Mouse (Mus musculus): ENCODE results near the gene Nme2.
A peak's percentile ranks its signal among the peaks of the same experiment; 100 is the strongest.
"Not testable (repeated sequence)": the region's sequence is repeated elsewhere in the genome, so short reads cannot be mapped to it uniquely, and the experiment has no call there.

Nme2 gene

GRCm38 (mm10) chr11:93965391-93965790 lies 9.3 kb upstream of the Nme2 start:
- no peak for DNase-seq

- no peak for DNase-seq
Observed at GRCm38 (mm10) chr11:93963013-93963412, 7.0 kb upstream of the Nme2 start.

- no peak for DNase-seq
Observed at GRCm38 (mm10) chr11:93961482-93961881, 5.4 kb upstream of the Nme2 start.

DNA sequence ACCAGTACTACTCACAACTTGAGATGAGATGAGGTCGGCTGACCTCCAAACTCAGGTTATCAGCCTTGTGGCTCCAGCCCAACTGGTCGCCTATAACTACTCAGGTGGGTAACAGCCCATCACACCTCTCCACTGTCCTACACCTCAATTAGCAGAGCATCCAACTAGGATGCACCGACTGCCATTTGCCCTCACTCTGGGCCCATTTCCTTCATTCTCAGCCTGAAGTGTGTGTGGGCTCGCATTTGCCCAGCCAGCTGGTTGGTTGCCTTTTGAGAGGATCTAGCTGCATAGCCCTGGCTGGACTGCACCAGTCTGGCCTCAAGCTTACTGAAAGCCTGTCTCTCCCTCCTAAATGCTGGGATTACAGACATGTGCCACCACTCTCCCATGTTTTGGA lies 1.7 kb upstream of the Nme2 start:
- no peak for DNase-seq

DNA sequence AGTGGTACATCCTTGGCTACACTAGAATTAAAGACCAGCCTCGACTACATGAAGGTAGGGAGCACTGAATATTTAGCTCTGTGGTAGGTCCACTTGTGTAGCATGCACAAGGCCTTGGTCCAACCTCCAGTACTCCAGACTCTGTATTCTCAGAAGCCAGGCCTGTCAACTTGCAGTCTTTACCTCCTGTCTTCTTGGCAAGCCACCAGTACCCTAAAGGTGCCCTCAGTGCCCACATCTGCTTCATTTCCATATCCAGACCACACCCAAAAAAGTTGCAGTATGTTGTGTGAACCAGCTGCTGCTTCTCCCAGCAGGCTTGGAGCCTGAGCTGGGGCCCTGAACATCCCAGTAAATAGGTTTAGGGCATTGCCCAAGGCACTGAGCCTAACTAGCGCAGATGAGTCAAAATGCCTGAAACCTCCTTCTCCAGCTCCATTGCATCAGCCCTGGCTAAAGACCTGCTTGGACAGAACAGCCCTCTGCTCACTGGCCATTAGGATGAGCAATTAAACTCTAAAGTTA lies 1.0 kb upstream of the Nme2 start:
- no peak for DNase-seq

DNA sequence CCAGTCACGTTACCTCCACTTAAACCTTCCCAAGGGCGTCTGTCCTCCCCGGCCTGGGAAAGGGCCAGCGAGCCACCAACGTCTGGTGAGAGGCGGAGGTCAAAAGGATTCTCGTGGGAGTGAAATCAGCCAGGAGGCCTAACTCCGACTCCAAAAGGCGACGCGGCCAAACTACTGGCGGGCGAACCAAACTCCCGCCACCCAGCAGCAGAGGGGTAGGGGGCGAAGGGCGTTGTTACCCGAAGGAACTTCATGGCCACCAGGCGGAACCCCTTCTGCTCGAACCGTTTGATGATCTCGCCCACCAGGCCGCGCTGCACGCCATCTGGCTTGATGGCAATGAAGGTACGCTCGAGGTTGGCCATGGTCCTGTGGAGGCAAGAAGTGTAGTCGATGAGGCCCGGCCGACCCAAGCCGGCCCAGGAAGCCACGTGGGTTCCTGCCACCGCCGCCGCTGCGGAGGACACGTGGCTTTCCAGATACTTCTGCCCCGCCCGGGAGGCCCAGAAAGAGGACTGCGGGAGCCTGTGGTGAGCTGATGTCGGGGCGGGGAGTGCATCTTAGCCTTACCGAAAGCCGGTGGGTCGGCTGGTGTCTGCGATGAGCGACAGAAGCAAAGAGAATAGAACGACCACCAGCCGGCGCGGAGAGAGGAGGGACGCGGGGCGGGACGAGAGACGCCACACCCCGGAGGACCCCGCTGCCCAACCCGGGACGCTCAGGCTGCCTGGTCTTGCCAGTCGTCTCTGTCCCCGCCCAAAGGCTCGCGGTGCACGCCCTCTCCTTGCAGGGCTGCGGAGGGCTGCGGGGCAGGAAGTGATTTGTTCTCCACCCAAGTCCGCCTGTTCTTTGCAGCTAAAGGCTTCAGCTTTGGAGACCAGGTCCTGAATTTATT lies 556 bp downstream of the Nme2 start:
- DNase-seq: peak; percentile 94

- DNase-seq: no peak
Observed at GRCm38 (mm10) chr11:93954738-93955255, 1.3 kb downstream of the Nme2 start.

DNA sequence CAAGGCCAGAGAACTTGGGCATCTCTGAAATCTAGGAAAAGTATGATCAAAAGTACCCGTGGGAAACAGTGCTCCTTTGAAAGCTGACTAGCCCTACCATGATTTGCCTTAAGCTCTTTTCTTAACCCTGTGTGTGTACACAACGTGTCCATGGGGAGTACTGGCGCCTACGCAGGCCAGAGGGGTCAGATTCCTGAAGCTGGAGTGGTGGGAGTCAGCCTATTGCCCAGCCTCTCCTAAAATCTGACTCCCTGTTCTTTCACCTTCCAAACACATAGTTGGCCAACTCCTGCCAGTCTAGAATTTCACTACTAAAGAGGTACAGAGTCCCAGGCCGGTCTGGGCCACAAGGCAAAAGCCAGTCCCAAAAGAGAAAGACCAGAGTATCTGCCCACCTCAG lies 3.7 kb downstream of the Nme2 start:
- DNase-seq: no peak

DNA sequence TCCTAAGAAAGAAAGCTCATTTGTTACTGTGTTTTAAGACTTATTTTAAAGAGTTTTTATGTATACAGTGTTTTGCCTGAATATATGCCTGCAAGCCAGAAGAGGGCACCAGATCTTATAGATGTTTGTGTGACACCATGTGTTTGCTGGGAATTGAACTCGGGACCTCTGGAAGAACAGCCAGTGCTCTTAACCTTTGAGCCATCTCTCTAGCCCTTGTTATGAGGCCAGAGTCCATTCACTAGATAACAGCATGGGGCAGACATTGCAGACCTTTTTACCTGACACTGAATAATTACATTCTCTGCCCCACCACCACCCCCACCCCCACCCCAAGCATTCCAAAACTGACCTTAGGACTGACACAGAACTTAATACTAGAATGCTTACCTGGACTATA lies 6.0 kb downstream of the Nme2 start:
- no peak for DNase-seq

DNA sequence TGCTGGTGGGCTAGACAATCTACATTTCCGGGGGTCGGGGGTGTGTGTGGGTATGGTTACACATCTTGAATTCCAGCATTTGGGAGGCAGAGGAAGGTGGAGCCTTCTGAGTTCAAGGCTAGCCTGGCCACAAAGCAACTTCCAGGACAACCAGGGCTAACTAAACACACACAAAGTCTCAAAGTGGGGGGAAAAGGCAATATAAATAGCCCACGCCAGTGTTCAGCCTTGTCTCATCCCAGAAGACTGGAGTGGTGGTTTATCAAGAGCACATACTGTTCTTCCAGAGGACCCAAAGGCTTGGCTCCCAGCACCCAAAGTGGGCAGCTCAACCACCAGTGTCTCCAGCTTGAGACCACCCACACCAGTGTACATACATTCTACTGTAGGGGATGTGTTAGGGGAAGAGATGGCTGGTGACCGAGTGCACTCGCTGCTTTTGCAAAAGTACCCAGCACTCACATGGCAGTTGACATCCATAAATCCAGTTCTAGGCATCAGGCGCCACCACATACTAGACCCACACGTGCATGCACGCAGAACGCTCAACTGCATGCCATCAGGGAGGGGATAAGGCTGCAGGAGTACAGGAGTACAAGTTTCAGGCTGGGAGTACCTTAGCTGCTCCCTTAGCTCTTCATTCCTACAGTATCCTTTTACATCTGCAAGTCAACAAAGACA lies 7.0 kb downstream of the Nme2 start:
- no peak for DNase-seq

- DNase-seq: no peak
Observed at GRCm38 (mm10) chr11:93944986-93945385, 11.1 kb downstream of the Nme2 start.

DNA sequence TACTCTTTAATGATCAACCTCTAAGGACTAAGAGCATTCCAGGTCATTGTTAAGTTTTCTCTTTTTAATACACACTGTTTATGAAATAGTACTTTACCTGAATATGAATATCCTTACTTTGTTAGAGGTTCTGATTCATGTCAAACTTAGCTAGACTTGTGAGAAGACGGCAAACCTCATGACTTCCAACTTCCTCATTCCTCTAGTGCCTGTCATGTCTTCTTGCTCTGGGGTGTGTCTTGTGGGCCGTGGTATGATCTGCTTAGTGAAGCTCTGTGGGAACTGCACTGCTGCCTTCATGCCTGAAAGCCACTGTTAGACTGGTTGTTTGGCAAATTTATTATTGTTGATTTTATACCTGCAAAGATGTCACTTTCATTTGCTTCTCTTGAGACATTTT lies 15.2 kb downstream of the Nme2 start:
- DNase-seq: no peak

DNA sequence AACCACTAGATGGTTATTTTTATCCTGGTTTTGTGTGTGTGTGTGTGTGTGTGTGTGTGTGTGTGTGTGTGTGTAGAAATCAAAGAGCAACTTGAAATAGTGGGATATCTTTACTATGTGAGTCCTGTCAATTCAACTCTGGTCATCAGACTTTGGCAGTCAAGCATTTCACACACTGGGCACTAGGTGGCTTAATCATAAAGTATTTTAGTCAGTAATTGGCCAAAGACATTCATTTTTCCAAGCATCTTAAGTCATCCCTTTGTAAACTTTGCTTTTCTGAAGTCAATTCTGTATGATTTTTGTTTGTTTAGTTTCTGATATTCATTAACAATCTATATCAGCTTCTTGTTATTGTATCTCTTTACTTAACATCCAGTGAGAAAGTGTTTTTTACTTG lies 27.0 kb downstream of the Nme2 start:
- no peak for DNase-seq

DNA sequence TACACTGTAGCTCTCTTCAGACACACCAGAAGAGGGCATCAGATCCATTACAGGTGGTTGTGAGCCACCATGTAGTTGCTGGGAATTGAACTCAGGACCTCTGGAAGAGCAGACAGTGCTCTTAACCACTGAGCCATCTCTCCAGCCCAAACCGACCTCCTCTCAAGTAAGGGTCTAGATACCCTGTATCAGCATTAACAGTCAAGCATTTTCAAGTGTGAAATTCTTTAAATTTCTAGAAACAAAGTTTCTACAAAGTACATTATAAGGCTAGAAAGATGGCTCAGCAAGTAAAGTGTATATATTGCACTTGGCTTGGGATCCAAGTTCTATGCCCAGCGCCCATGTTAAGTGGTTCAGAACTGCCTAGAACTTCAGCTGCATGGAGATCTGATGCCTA lies 41.0 kb downstream of the Nme2 start:
- DNase-seq: not testable (repeated sequence)

- DNase-seq: no peak
Observed at GRCm38 (mm10) chr11:93911603-93912002, 44.5 kb downstream of the Nme2 start.

GRCm38 (mm10) chr11:93908829-93909228 lies 47.2 kb downstream of the Nme2 start:
- no peak for DNase-seq

DNA sequence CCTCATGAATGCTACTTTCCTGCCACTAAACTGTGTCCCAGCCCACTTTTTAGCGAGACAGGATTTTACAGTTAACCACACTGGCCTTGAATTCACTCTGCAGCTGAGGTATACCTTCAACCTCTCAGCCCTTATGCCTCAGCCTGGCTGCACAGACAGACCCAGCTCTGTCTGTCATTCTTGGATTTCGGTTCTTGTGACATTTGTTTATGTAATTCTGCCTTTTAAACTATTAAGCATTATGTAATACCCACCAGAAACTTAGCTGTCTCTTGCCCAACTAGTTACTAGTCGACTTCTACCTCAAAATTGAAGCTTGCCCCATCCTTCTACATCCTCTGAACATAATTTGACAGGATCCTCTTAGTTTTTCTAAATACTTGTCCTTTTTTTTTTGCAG lies 48.2 kb downstream of the Nme2 start:
- DNase-seq: no peak

DNA sequence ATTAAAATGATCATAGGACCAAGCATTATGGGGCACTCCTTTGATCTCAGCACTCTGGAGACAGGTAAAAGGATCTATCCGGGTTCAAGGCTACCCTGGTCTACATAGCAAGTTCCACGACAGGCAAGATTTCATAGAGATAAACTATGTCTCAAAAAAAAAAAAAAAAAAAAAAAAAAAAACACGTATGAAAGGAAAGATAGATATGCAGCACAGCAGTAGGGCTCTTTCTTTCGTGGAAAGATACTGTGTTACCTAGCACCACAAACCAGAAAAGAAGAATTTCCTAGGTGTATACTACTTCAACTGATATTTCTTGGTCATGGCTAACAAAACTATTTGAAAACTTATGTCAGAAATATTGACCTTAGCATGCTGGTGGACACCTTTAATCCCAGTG lies 49.2 kb downstream of the Nme2 start:
- DNase-seq: no peak
